Mouse (Mus musculus) intestine, embryonic 16.5 days (tissue): ENCODE data around the gene Nubp1. TPM values are rescaled to one million over a fixed set of nuclear protein-coding genes. Genes with fewer than 3 reads are reported as not detected.

ENCODE experiments used
- ATAC-seq: fragments of 200-750 bp; cut with Nextera tagmentation; 2 replicates; pipeline ENCODE4 v1.8.0; 2017; ENCODE audit warnings: moderate TSS enrichment, moderate library complexity
- H3K27ac ChIP-seq: fragments of 300-500 bp; sonication (generic); 2 replicates; pipeline ENCODE4 v1.5.1; 2014; ENCODE audit warnings: mild to moderate bottlenecking, low read length
- H3K27me3 ChIP-seq: fragments of 300-500 bp; sonication (generic); replicated peaks from 2 replicates; pipeline ENCODE4 v1.6.1; 2014; ENCODE audit warnings: low read length, control low read depth, mixed read lengths; ENCODE audit not compliant: control insufficient read depth, insufficient read depth
- H3K36me3 ChIP-seq: fragments of 300-500 bp; sonication (generic); 2 replicates; pipeline ENCODE4 v1.6.1; 2014; ENCODE audit warnings: low read length, control low read depth; ENCODE audit not compliant: control insufficient read depth, insufficient read depth
- H3K4me1 ChIP-seq: fragments of 300-500 bp; sonication (generic); 2 replicates; pipeline ENCODE4 v1.6.1; 2014; ENCODE audit warnings: low read length, control low read depth, mixed read lengths; ENCODE audit not compliant: control insufficient read depth, insufficient read depth
- H3K4me2 ChIP-seq: fragments of 300-500 bp; sonication (generic); 2 replicates; pipeline ENCODE4 v1.6.1; 2014; ENCODE audit warnings: low read depth, low read length, control low read depth
- H3K4me3 ChIP-seq: fragments of 300-500 bp; sonication (generic); 2 replicates; pipeline ENCODE4 v1.5.1; 2014; ENCODE audit warnings: mild to moderate bottlenecking, low read length
- H3K9ac ChIP-seq: fragments of 300-500 bp; sonication (generic); 2 replicates; pipeline ENCODE4 v1.6.1; 2014; ENCODE audit warnings: low read depth, low read length
- H3K9me3 ChIP-seq: fragments of 300-500 bp; sonication (generic); 2 replicates; pipeline ENCODE4 v1.6.1; 2016; ENCODE audit warnings: low read length, control low read depth; ENCODE audit not compliant: control insufficient read depth
- WGBS: fragments of 180-500 bp; shearing (Covaris S2); extraction: QIAGEN DNeasy Blood & Tissue Kit; methylation state at CpG from one replicate; pipeline ENCODE4 v1.1.7; 2014; 5-methylcytosine and 5-hydroxymethylcytosine counted together
- polyA plus RNA-seq: library from polyadenylated mRNA; unstranded; fragments of >200 nt; fragmentation: Nextera tagmentation; extraction: Ambion mirVana; gene quantifications from 2 replicates; pipeline ENCODE4 v1.2.1, GENCODE M21; 2015

Gene Nubp1
- polyA plus RNA-seq, 1 experiment from 2014 or later, result 52.0 TPM

DNA sequence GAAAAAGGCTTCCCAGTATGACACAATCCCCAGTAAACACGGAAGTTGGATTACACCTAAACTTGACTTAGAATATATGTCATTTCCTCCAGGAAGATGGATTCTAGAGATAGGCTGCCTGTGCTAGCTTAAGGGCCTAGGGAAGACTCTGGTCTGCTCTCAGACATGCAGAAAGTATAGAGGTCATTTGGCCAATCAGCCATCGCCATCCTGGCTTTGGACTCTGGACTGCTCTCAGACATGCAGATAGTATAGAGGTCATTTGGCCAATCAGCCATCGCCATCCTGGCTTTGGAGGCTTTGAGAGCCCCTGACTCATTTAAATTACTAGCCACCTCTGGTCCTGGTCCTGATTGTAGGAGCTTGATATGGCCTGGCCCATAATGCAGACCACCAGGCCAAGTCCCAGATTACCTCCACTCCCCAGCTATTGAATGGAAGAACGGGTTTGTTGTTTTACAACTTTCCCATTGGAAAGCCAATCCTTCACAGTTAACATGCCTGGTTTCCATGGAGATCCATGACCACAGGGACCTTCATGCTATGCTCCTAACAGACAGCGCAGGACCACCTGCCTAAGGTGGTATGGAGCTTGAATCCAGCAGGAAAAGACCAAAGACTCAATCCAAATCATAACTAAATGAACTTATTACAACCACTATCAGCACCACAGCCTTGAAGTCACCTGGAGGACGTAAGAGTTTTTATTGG is 42.3 kb downstream of the Nubp1 start:
- no peak overlapping the region for H3K4me3 ChIP-seq
- no peaks in the 10 kb centered on the region for H3K36me3 ChIP-seq
- ATAC-seq, result peak; percentile 57; the same call in 1 of the 2 replicates
- H3K27me3 ChIP-seq, result no peaks in the 10 kb centered on the region
- no peak overlapping the region for H3K4me2 ChIP-seq
- WGBS, result 56% methylated on average over 6 of the region's 6 CpGs
- H3K4me1 ChIP-seq, result peaks cover 8% of the 10 kb centered on the region
- no peak overlapping the region for H3K9ac ChIP-seq
- no peaks in the 10 kb centered on the region for H3K9me3 ChIP-seq
- peak overlapping the region; percentile 9 for H3K27ac ChIP-seq

DNA sequence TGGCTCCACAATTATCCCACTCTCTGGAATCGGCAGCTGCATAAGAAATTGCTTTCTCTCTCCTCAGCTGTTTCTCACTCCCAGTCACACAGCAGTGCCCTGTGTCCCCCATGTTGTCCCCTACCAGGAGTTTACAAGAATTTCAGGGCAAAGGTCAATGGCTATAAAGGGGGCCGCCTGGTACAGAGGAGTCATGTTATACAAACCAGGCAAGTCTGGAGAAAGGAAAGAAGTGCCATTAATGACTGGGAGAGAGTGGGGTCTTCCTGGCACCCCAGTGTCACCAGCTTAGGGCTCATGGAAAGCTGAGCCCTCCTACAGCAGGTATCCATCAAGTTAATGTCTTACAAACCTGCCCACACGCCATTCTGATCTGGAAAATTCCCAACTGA is 42.8 kb downstream of the Nubp1 start:
- H3K36me3 ChIP-seq, result no peaks in the 10 kb centered on the region
- no peak overlapping the region for H3K4me2 ChIP-seq
- H3K4me3 ChIP-seq, result no peak overlapping the region
- H3K9ac ChIP-seq, result no peak overlapping the region
- 18% methylated on average over 3 of the region's 3 CpGs for WGBS
- H3K27ac ChIP-seq, result peak overlapping the region; percentile 9
- H3K27me3 ChIP-seq, result no peaks in the 10 kb centered on the region
- ATAC-seq, result peak; percentile 85
- H3K9me3 ChIP-seq, result no peaks in the 10 kb centered on the region
- H3K4me1 ChIP-seq, result peaks cover 8% of the 10 kb centered on the region

DNA sequence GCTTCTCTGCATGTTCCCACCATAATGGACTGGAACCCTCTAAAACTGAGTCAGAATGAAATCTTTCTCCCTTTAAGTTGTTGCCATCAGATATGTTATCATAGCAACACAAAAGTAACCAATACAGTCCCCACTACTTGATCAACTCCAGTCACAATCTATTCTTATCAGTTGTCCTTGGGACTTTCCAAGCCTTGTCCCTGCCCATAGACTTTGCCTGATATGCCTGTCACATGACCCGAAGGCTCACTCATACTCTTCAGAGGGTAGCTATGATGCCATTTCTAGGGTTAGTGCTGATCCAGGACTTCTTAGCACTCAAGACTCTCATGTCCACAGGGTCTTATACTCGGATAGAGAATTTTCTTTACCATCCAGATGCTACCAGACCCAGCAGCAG is 48.4 kb downstream of the Nubp1 start:
- H3K27ac ChIP-seq, result no peak overlapping the region
- no peak overlapping the region for H3K9ac ChIP-seq
- no peak overlapping the region for H3K4me2 ChIP-seq
- H3K4me3 ChIP-seq, result no peak overlapping the region
- 0 out of 2 replicates have a peak, but pooled peaks cover 5% of the 10 kb centered on the region for H3K4me1 ChIP-seq
- ATAC-seq, result peak; percentile 88
- H3K27me3 ChIP-seq, result no peaks in the 10 kb centered on the region
- H3K9me3 ChIP-seq, result no peaks in the 10 kb centered on the region
- WGBS, result 61% methylated on average over 2 of the region's 2 CpGs
- H3K36me3 ChIP-seq, result no peaks in the 10 kb centered on the region

DNA sequence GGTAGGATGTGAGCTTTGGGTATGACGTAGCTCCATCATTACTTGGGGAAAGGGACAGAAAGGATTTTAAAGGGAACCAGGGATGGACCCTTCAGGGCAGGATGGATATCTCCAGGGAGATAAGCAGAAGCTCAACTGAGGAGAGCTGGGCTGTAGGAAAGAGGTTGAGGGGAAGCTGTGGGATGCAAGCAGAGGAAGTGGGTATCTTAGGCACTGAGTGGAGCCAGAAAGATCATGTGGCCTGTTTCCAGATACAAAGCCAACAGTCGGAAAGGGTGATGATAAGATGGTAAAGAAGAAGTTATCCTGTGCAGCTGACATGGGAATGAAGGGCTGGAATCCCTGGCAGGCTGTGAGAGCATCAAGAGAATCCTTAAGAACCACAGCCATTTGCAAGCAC is 49.4 kb downstream of the Nubp1 start:
- no peak for ATAC-seq
- no peaks in the 10 kb centered on the region for H3K27me3 ChIP-seq
- no peak overlapping the region for H3K4me2 ChIP-seq
- H3K9me3 ChIP-seq, result no peaks in the 10 kb centered on the region
- H3K27ac ChIP-seq, result no peak overlapping the region
- H3K4me1 ChIP-seq, result 0 out of 2 replicates have a peak, but pooled peaks cover 3% of the 10 kb centered on the region
- H3K4me3 ChIP-seq, result no peak overlapping the region
- no peak overlapping the region for H3K9ac ChIP-seq
- WGBS, result 84% methylated on average over 2 of the region's 2 CpGs
- H3K36me3 ChIP-seq, result no peaks in the 10 kb centered on the region

DNA sequence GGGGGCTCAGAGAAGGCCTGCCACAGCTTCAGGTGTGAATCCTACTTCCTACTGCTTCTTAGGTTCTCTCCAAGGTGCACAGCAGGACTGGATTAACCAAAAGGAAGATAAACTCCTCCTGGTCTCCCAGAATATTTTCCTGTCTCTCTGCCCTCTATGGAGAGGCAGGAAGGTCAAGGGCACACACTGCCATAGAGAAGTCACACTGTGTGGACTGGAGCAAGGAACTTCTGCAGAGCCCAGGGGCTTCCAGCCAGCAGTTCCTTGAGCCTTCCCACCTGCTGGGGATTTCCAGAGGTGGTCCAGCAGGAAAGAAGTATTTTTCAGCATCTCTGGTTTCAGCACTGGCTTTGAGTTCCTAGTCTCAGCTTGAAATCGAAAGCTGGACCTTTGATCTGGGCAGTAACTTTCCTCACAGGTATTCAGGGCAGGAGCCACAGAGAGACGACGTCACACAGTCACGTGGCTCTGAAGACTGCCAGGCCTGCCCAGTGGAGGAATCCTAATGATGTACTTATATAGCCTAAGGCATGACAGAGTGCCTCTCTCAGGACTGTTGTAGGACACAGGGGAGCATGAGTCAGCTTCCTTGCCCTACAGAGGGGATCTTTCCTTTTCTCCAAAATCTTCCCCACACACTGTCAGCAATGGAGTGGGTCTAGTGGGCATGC is 53.4 kb downstream of the Nubp1 start:
- no peak overlapping the region for H3K9ac ChIP-seq
- H3K27me3 ChIP-seq, result no peaks in the 10 kb centered on the region
- H3K4me1 ChIP-seq, result 0 out of 2 replicates have a peak, but pooled peaks cover 3% of the 10 kb centered on the region
- no peak overlapping the region for H3K27ac ChIP-seq
- no peaks in the 10 kb centered on the region for H3K9me3 ChIP-seq
- no peak overlapping the region for H3K4me2 ChIP-seq
- peak; percentile 96 for ATAC-seq
- no peak overlapping the region for H3K4me3 ChIP-seq
- WGBS, result 17% methylated on average over 4 of the region's 4 CpGs
- H3K36me3 ChIP-seq, result no peaks in the 10 kb centered on the region

DNA sequence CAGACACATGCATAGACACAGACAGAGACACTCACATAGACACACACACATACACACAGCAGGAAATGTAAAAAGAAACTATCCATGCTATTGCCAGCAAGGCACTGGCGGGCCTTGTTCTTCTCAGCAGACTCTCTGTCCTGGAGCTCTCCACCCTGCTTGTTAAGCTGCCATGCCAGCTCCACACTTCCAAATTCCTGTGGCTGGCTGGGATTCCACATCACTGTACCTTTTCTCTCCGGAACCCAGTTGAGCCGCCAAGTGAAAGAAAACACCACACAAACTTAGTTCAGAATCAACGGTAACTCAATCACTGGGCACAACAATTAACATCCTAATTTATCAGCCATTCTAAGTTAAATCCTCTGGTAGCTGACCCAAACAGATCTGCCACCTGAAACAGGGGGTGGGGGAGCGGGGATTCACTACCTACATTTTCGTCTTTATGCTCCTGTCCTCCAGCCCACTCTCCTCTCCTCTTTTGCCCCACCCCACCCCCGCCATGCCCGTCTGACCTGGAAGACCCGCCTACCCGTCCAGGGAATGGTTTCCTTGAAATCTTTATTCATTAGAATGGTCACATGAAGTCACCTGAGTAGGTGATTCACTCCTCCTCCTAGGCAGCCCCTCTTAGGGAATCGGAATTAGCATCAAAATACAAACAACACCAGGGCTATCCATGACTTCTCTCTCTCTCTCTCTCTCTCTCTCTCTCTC is 55.8 kb downstream of the Nubp1 start:
- no peak overlapping the region for H3K4me3 ChIP-seq
- ATAC-seq, result no peak
- no peak overlapping the region for H3K27ac ChIP-seq
- WGBS, result 43% methylated on average over 11 of the region's 11 CpGs
- H3K4me2 ChIP-seq, result no peak overlapping the region
- no peaks in the 10 kb centered on the region for H3K9me3 ChIP-seq
- H3K9ac ChIP-seq, result no peak overlapping the region
- no peaks in the 10 kb centered on the region for H3K36me3 ChIP-seq
- no peaks in the 10 kb centered on the region for H3K27me3 ChIP-seq
- H3K4me1 ChIP-seq, result 0 out of 2 replicates have a peak, but pooled peaks cover 3% of the 10 kb centered on the region

DNA sequence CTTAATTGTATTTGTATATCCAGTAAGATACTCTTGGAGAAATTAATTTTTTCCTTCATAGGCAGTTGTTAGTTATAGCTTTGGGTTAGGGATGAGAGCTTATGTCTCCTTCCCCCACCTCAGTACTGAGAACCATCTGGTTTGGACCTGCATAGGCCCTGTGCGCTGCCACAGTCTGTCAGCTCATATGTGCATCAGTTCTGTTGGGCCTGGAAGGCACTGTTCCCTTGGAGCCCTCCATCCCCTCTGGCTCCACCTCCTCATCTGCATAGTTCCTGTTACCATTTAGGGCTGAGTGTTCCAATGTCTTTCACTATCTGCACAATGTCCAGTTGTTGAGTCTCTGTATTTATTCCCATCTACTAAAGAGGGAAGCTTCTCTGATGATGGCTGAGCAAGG is 56.5 kb downstream of the Nubp1 start:
- Histone ChIP-seq H3K4me2 (no peak overlapping the region), H3K27me3 (no peaks in the 10 kb centered on the region), H3K9me3 (no peaks in the 10 kb centered on the region), H3K4me1 (0 out of 2 replicates have a peak, but pooled peaks cover 3% of the 10 kb centered on the region), H3K36me3 (no peaks in the 10 kb centered on the region), H3K9ac (no peak overlapping the region), H3K4me3 (no peak overlapping the region), H3K27ac (no peak overlapping the region)
- no peak for ATAC-seq
- WGBS, result 70% methylated on average over 1 of the region's 1 CpGs

DNA sequence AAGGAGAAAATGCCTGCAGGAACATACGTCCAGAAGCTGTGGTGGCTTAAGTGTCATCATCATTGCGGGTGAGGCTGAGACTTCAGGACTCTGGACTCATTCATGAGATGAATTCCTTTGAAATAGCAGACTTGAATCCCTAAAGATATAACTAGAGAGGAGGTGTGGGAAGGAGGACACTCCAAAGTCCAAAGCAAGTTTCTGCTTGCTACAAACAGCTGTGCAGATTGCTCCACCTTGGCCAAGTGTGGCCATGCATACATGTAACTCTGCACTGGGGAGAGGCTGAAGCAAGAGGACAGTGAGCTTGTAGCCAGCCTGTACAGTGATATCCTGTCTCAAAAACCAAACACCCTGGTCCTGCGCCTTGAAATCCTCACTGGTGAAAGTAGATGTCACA is 60.2 kb downstream of the Nubp1 start:
- H3K4me1 ChIP-seq, result no peaks in the 10 kb centered on the region
- no peak overlapping the region for H3K9ac ChIP-seq
- no peak overlapping the region for H3K4me2 ChIP-seq
- peak overlapping the region; percentile 63 for H3K27ac ChIP-seq
- no peaks in the 10 kb centered on the region for H3K36me3 ChIP-seq
- peak; percentile 95 for ATAC-seq
- 76% methylated on average over 3 of the region's 3 CpGs for WGBS
- no peak overlapping the region for H3K4me3 ChIP-seq
- H3K27me3 ChIP-seq, result no peaks in the 10 kb centered on the region
- H3K9me3 ChIP-seq, result no peaks in the 10 kb centered on the region
